Mouse (Mus musculus): ENCODE measurements around the gene Anks1b. TPM values are rescaled to one million over a fixed set of nuclear protein-coding genes. Genes with fewer than 3 reads are reported as not detected.

The Anks1b gene
- polyA plus RNA-seq (2021; fragmentation: Nextera tagmentation) = 114 and 125 TPM in 2 replicates
- long read RNA-seq, experiment 1, partial matches to known transcripts = 8 of 69 reads
- long read RNA-seq, experiment 1, other reads (novel, unspliced or antisense) = 59 of 69 reads
- long read RNA-seq, experiment 2, partial matches to known transcripts = 21 of 126 reads
- long read RNA-seq, experiment 2, other reads (novel, unspliced or antisense) = 103 of 126 reads

DNA sequence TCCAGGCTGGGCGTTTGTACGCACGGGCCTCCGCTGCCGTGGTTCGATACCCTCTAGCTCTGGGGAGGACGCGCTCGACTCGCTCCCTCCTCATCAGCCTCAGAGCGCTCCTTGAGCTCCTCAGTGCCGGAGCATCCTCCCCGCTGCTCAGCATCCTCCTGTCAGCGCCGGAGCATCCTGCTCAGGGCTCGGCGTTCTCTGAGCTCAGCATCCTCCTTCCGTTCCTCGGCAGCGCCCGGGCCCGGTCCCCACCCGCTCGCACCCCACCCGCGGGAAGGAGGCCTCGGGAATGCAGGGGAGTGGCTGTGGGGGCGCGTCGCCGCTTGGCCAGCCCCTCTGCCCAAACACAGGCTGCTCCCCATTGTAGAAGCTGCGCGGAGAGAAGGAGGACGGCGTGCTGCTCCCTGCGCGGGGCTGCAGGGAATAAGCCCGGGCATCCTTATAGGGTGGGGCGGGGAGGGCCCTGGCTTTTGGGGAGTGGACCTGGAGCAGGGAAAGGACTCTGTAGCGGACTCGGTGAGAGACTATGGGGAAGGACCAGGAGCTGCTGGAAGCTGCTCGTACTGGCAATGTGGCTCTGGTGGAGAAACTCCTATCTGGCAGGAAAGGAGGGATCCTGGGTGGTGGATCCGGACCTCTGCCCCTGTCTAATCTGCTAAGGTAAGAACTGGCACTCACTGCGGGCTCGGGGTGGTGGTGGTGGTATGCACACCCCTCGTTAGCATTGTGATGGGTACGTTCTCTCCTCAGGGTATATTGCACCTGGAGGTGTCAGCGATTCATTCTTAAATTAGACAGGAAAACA lies at the start of gene Anks1b:
Gene Anks1b (plus strand): TSS at position 364 of the 805 bp plus-strand sequence.

Other genes starting within 250 kb of the Anks1b start
- 4.2 and 4.7 TPM in 2 replicates for gene Scyl2, start 187.2 kb upstream of the Anks1b start, polyA plus RNA-seq (2021; fragmentation: Nextera tagmentation)
- 37.7 and 48.6 TPM in 2 replicates for gene Actr6, start 141.2 kb upstream of the Anks1b start, polyA plus RNA-seq (2021; fragmentation: Nextera tagmentation)
- 48.3 and 54.6 TPM in 2 replicates for gene Uhrf1bp1l, start 128.5 kb upstream of the Anks1b start, polyA plus RNA-seq (2021; fragmentation: Nextera tagmentation)